Mouse (Mus musculus): ENCODE measurements around the gene Tprn. TPM values are rescaled to one million over a fixed set of nuclear protein-coding genes. Genes with fewer than 3 reads are reported as not detected.
A peak's percentile ranks its signal among the peaks of the same experiment; 100 is the strongest.

Tprn gene
- polyA plus RNA-seq, 1 experiment from 2014 or later = 6.6 TPM

DNA sequence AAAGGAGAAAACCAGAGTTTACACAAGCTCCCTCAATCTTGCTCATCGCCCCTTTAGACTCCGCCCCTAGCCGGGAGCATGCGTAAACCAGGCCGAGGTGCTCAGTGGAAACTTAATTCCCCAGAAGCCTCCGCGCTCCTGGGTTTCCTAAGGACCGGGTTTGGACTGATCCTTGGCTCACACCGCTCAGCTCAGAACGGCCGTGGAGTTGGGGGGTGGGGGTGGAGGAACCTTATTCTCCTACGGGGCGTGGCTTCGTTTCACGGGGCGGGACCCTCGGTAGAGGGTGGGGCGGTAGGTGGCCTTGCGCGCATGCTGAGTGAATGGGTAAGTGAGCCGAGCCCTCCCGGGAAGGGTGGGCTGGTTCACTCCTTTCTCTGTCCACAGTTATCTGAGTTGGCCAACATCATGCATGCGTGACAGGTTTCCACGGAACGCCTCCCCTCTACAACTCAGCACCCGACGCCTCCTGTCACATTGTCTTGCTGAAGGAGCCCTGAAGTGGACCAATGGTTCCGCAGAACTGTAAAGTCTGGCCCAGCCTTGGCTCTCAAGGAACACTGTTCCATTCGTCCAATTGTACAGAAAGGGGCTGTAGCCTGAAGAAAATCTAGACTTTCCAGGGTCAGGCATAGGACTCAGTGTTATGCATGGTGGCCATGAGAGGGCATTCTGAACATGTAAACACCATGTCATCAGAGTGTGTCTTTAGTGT, 21.5 kb upstream of the Tprn start:
- Histone ChIP-seq H3K9me3 (replicated peaks; ENCODE audit: control insufficient read depth, low read length) (no peaks in the 10 kb centered on the region), H3K9ac (ENCODE audit: low read length) (peak overlapping the region; percentile 56), H3K27me3 (replicated peaks; ENCODE audit: control insufficient read depth, insufficient read depth, low read length) (no peaks in the 10 kb centered on the region), H3K4me2 (ENCODE audit: low read length) (peak overlapping the region; percentile 93), H3K4me1 (ENCODE audit: control insufficient read depth, insufficient read depth, low read length) (peaks cover 15% of the 10 kb centered on the region), H3K4me3 (ENCODE audit: low read depth, low read length) (peak overlapping the region; percentile 66), H3K36me3 (ENCODE audit: control insufficient read depth, insufficient read depth, low read length) (peaks cover 16% of the 10 kb centered on the region; the same call in 1 of the 2 replicates), H3K27ac (ENCODE audit: low read depth, low read length) (no peak overlapping the region)
- ATAC-seq (peak; percentile 85), DNase-seq (ENCODE audit: low spot score) (peak; percentile 89)
- 1% methylated on average over 29 of the region's 29 CpGs for WGBS

DNA sequence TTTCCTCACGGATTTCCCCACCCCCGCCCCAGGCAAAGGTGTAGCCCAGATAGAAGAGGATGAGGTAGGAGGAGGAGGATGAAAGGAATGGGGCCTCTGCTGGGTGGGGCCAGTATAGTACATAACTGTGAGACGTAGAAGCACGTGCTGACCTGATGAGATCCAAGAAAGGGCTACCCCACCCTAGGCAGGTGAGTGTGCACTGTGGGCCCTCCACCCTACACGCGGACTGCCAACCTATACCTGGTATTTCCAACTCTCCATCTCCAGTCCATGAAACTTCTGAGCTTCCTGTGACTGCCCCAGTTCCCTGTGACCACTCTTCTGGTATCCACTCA, 21.0 kb upstream of the Tprn start:
- peak overlapping the region; percentile 83 for H3K9ac ChIP-seq (ENCODE audit: low read length)
- H3K4me3 ChIP-seq (ENCODE audit: low read depth, low read length) = peak overlapping the region; percentile 66
- no peak overlapping the region for H3K27ac ChIP-seq (ENCODE audit: low read depth, low read length)
- peak overlapping the region; percentile 93 for H3K4me2 ChIP-seq (ENCODE audit: low read length)
- DNase-seq (ENCODE audit: low spot score) (no peak), ATAC-seq (peak; percentile 19)
- H3K9me3 ChIP-seq (replicated peaks; ENCODE audit: control insufficient read depth, low read length) = no peaks in the 10 kb centered on the region
- no peaks in the 10 kb centered on the region for H3K27me3 ChIP-seq (replicated peaks; ENCODE audit: control insufficient read depth, insufficient read depth, low read length)
- H3K36me3 ChIP-seq (ENCODE audit: control insufficient read depth, insufficient read depth, low read length) = peaks cover 22% of the 10 kb centered on the region; the same call in 1 of the 2 replicates
- 17% methylated on average over 6 of the region's 6 CpGs for WGBS
- peaks cover 15% of the 10 kb centered on the region for H3K4me1 ChIP-seq (ENCODE audit: control insufficient read depth, insufficient read depth, low read length)

DNA sequence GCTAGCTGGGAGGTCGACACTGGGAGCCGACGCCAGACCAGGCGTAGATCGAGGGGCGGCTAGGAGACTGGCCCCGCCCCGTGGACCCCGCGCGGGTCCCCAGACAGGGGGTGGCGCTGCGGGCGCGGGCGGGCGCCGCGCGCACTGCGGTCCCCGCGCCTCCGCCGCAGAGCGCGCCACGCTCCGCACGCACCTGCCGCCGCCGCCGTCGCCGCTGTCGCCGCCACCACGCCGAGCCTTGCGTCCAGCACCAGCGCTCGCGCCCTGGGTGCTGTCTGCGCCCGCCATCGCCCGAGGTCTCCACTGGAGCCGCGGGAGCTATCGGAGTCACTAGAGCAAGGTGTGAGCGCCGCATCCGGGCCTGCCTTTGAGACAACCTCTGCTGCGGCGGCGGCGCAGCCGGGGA, 20.3 kb upstream of the Tprn start, which contains the start of the genes Rnf208 and Cysrt1:
Gene Rnf208 (plus strand): TSS at position 155 of the 406 bp plus-strand sequence.
Gene Cysrt1 (minus strand): TSS at position 352 of the 406 bp plus-strand sequence.
- Histone ChIP-seq H3K36me3 (ENCODE audit: control insufficient read depth, insufficient read depth, low read length) (peaks cover 25% of the 10 kb centered on the region), H3K27me3 (replicated peaks; ENCODE audit: control insufficient read depth, insufficient read depth, low read length) (no peaks in the 10 kb centered on the region), H3K4me1 (ENCODE audit: control insufficient read depth, insufficient read depth, low read length) (peaks cover 15% of the 10 kb centered on the region), H3K4me2 (ENCODE audit: low read length) (peak within 1 kb of the TSS; percentile 93), H3K27ac (ENCODE audit: low read depth, low read length) (no peak within 1 kb of the TSS), H3K9ac (ENCODE audit: low read length) (peak within 1 kb of the TSS; percentile 83), H3K4me3 (ENCODE audit: low read depth, low read length) (peak within 1 kb of the TSS; percentile 66), H3K9me3 (replicated peaks; ENCODE audit: control insufficient read depth, low read length) (no peaks in the 10 kb centered on the region)
- DNase-seq (ENCODE audit: low spot score) = peak; percentile 55
- peak; percentile 57 for ATAC-seq
- under 1% methylated on average over 13 of the region's 59 CpGs for WGBS

DNA sequence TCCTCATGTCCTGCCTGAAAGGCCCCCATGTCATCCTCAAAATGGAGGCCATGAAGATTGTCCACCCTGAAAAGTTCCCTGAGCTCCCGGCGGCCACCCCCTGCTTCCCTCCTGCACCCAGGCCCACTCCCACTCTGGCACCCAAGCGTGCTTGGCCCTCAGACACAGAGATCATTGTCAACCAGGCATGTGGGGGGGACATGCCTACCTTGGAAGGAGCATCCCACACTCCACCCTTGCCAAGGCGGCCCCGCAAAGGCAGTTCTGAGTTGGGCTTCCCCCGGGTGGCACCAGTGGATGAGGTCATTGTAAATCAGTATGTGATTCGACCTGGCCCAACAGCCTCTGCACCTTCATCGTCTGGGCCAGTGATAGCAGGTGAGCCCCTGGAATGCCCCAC, 19.1 kb upstream of the Tprn start:
- Histone ChIP-seq H3K27ac (ENCODE audit: low read depth, low read length) (no peak overlapping the region), H3K4me3 (ENCODE audit: low read depth, low read length) (peak overlapping the region; percentile 66), H3K4me1 (ENCODE audit: control insufficient read depth, insufficient read depth, low read length) (peaks cover 15% of the 10 kb centered on the region), H3K4me2 (ENCODE audit: low read length) (peak overlapping the region; percentile 93), H3K27me3 (replicated peaks; ENCODE audit: control insufficient read depth, insufficient read depth, low read length) (no peaks in the 10 kb centered on the region), H3K9ac (ENCODE audit: low read length) (peak overlapping the region; percentile 83; the same call in 1 of the 2 replicates), H3K36me3 (ENCODE audit: control insufficient read depth, insufficient read depth, low read length) (peaks cover 37% of the 10 kb centered on the region), H3K9me3 (replicated peaks; ENCODE audit: control insufficient read depth, low read length) (no peaks in the 10 kb centered on the region)
- WGBS = 84% methylated on average over 8 of the region's 8 CpGs
- ATAC-seq (no peak), DNase-seq (ENCODE audit: low spot score) (no peak)

DNA sequence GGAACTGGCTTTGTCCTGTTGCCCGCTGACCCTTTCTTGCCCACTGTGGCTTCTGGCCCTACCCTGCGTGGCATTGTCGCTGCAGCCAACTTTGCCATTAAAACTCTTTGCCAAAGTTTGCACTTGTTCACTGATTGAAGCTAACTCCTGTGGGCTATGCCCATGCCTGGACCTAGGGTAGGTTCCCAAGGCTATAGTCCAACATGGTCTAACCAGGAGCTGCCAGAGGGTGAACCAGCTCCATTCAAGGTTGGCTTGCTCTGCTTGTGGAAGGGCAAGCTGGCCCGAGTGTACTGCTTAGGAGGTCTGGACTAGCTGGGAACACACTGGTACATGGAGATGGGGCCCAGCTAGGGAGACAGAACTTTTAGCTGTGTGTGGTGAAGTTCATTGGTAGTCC, 18.3 kb upstream of the Tprn start:
- Histone ChIP-seq H3K4me2 (ENCODE audit: low read length) (no peak overlapping the region), H3K27ac (ENCODE audit: low read depth, low read length) (no peak overlapping the region), H3K4me3 (ENCODE audit: low read depth, low read length) (no peak overlapping the region), H3K9me3 (replicated peaks; ENCODE audit: control insufficient read depth, low read length) (no peaks in the 10 kb centered on the region), H3K9ac (ENCODE audit: low read length) (no peak overlapping the region), H3K27me3 (replicated peaks; ENCODE audit: control insufficient read depth, insufficient read depth, low read length) (no peaks in the 10 kb centered on the region), H3K36me3 (ENCODE audit: control insufficient read depth, insufficient read depth, low read length) (peaks cover 45% of the 10 kb centered on the region), H3K4me1 (ENCODE audit: control insufficient read depth, insufficient read depth, low read length) (peaks cover 15% of the 10 kb centered on the region)
- no peak for DNase-seq (ENCODE audit: low spot score)
- 93% methylated on average over 4 of the region's 4 CpGs for WGBS
- no peak for ATAC-seq

DNA sequence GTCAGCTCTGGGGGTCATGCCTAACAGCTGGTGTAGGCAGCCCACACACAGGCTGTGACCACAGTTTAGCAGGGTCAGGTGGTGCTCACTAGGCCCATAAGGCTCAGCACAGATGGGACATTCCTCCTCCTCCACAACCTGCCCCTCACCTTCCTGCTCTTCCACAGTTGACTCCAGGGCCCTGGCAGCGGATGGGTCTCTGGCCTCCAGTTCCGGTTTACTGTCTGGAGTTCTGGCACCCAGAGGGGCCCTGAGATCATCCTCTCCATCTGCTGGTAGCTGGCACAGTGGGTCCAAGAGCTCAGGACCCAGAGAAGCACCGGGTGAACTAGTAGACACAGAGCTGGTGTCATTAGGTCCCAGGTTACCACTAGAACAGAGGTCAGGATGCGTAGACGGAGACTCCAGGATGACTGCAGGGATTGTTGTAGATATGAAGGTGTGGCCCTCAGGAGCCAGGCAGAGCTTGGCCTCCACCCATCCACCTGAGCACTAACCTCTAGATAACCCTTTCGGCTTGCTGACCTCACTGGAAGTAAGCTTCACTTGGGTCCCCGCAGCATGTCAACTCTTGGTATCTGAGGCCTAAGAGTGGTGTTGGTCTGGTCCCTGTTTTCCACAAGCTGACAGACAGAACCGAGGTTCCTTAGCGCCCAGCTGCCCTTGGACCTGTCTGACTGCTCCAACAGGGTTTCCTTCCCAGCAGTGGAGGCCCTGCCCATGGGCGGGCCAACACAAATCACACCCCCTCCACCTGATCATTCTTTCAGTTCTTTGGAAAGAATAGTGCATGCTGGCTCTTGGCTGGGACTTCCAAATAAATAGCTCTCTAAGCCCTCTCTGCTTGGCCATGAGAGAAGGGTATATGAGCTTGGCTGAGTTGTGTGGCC, 16.0 kb upstream of the Tprn start, which contains the start of gene AL732309.1:
Gene AL732309.1 (minus strand): TSS at position 681 of the 890 bp plus-strand sequence.
- DNase-seq (ENCODE audit: low spot score) (no peak), ATAC-seq (no peak)
- no peak within 1 kb of the TSS for H3K9ac ChIP-seq (ENCODE audit: low read length)
- H3K36me3 ChIP-seq (ENCODE audit: control insufficient read depth, insufficient read depth, low read length) = peaks cover 66% of the 10 kb centered on the region
- H3K27ac ChIP-seq (ENCODE audit: low read depth, low read length) = no peak within 1 kb of the TSS
- H3K9me3 ChIP-seq (replicated peaks; ENCODE audit: control insufficient read depth, low read length) = no peaks in the 10 kb centered on the region
- no peak within 1 kb of the TSS for H3K4me3 ChIP-seq (ENCODE audit: low read depth, low read length)
- peaks cover 7% of the 10 kb centered on the region for H3K4me1 ChIP-seq (ENCODE audit: control insufficient read depth, insufficient read depth, low read length)
- WGBS = 90% methylated on average over 10 of the region's 10 CpGs
- no peaks in the 10 kb centered on the region for H3K27me3 ChIP-seq (replicated peaks; ENCODE audit: control insufficient read depth, insufficient read depth, low read length)
- no peak within 1 kb of the TSS for H3K4me2 ChIP-seq (ENCODE audit: low read length)

DNA sequence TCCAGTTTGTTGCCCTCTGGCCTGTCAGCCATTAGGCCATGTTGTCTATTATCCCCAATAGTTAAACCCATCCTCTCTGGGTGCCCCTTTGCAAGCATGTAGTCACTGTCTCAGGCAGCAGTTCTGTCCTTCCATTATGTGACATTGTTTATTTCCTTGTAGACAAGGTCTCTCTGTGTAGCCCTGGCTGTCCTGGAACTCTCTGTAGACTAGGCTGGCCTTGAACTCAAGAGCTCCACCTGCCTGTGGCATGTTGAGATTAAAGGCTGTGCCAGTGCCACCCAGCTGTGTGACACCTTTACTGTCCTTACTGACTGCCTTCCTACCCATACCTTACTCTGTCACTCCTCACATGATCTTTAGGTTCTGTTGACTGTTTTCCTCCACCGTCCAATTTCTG, 10.1 kb upstream of the Tprn start:
- Histone ChIP-seq H3K4me3 (ENCODE audit: low read depth, low read length) (no peak overlapping the region), H3K9me3 (replicated peaks; ENCODE audit: control insufficient read depth, low read length) (no peaks in the 10 kb centered on the region), H3K27ac (ENCODE audit: low read depth, low read length) (no peak overlapping the region), H3K4me1 (ENCODE audit: control insufficient read depth, insufficient read depth, low read length) (peaks cover 12% of the 10 kb centered on the region), H3K36me3 (ENCODE audit: control insufficient read depth, insufficient read depth, low read length) (peaks cover 51% of the 10 kb centered on the region), H3K9ac (ENCODE audit: low read length) (no peak overlapping the region), H3K4me2 (ENCODE audit: low read length) (no peak overlapping the region), H3K27me3 (replicated peaks; ENCODE audit: control insufficient read depth, insufficient read depth, low read length) (no peaks in the 10 kb centered on the region)
- ATAC-seq (no peak), DNase-seq (ENCODE audit: low spot score) (no peak)
- 90% methylated on average over 1 of the region's 1 CpGs for WGBS

DNA sequence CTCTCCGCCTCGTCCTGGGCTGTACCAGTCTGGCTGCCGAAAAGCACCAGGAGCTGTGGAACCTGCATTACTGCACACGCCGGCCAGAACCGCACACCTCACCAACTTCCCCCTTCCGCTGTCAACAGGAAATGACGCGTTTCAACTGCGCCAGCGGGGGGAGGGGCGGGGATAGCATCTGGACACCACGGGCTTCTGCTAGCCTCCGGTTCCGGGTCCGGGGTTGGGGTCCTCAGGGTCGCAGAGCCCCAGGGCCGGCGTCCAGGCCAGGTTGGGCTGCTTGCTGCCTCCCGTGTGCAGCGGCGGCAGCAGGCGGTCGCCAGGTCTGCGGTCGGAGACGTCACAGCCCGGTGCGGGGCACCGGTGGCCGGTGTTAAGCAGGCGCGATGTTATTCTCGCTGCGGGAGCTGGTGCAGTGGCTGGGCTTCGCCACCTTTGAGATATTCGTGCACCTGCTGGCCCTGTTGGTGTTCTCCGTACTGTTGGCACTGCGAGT, 7.1 kb upstream of the Tprn start, which contains the start of gene Tmem203:
Gene Tmem203 (plus strand): TSS at position 156 of the 496 bp plus-strand sequence.
- DNase-seq (ENCODE audit: low spot score) = peak; percentile 95
- Histone ChIP-seq H3K9ac (ENCODE audit: low read length) (peak within 1 kb of the TSS; percentile 86), H3K9me3 (replicated peaks; ENCODE audit: control insufficient read depth, low read length) (no peaks in the 10 kb centered on the region), H3K4me1 (ENCODE audit: control insufficient read depth, insufficient read depth, low read length) (peaks cover 12% of the 10 kb centered on the region), H3K4me3 (ENCODE audit: low read depth, low read length) (peak within 1 kb of the TSS; percentile 97), H3K27me3 (replicated peaks; ENCODE audit: control insufficient read depth, insufficient read depth, low read length) (no peaks in the 10 kb centered on the region), H3K36me3 (ENCODE audit: control insufficient read depth, insufficient read depth, low read length) (peaks cover 21% of the 10 kb centered on the region), H3K27ac (ENCODE audit: low read depth, low read length) (peak within 1 kb of the TSS; percentile 70), H3K4me2 (ENCODE audit: low read length) (peak within 1 kb of the TSS; percentile 96)
- ATAC-seq = peak; percentile 94
- under 1% methylated on average over 38 of the region's 39 CpGs for WGBS
